Mouse (Mus musculus): Measurements from ENCODE around the gene Adamts15. TPM values are rescaled to one million over a fixed set of nuclear protein-coding genes. Genes with fewer than 3 reads are reported as not detected.
A peak's percentile ranks its signal among the peaks of the same experiment; 100 is the strongest.

Gene Adamts15
- 3.1 and 3.8 TPM in 2 replicates for polyA plus RNA-seq (2014; fragmentation: Nextera tagmentation; extraction: Ambion mirVana)

DNA sequence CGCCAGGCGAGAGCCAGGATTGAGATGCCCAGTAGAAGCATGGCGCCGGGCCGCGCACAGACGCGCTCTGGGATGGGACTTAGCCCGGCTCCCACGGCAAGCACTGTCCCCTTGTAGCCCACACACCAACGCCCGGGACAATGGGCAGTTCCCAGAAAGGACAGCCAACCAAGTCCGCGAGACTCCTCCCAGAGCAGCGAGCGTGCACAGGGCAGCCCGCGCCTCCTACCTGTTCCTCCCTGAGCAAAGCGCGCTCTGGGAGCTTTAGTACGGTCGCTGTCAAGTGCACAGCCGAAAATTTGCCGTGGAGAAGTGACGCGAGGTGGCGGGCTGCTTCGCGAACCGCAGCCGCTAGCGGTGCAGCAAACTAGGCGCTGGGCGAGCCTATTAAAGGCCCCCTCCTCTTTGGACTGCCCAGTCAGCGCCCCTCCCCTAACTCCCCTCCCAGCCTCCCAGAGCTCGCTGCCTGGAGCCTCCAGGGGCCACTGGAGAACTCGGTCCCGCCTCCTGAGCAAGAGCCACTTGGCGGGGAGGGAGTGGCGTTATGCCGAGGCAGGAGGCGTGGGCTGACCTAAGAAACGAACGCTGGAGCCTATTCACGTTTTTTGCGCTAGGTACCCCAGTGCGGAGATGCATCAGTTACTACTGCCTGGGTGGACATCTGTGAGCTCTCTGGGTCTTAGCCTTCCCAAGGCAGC lies at the start of gene Adamts15:
Gene Adamts15 (minus strand): TSS at position 256 of the 698 bp plus-strand sequence.
- under 1% methylated on average over 46 of the region's 47 CpGs for WGBS
- Histone ChIP-seq H3K4me2 (ENCODE audit: low read length) (peak within 1 kb of the TSS; percentile 66), H3K4me3 (replicated peaks; ENCODE audit: low read depth, low read length) (peak within 1 kb of the TSS; percentile 42), H3K9me3 (ENCODE audit: control insufficient read depth, low read length) (no peaks in the 10 kb centered on the region), H3K4me1 (ENCODE audit: control insufficient read depth, insufficient read depth, low read length) (peaks cover 11% of the 10 kb centered on the region; the same call in 1 of the 2 replicates), H3K36me3 (ENCODE audit: control insufficient read depth, insufficient read depth, low read length) (no peaks in the 10 kb centered on the region), H3K27ac (replicated peaks; ENCODE audit: low read depth, low read length) (no peak within 1 kb of the TSS), H3K27me3 (ENCODE audit: control insufficient read depth, insufficient read depth, low read length) (peaks cover 16% of the 10 kb centered on the region), H3K9ac (replicated peaks; ENCODE audit: low read length) (peak within 1 kb of the TSS; percentile 9; the same call in 1 of the 2 replicates)
- DNase-seq: peak; percentile 75
- ATAC-seq (ENCODE audit: low FRiP score, low TSS enrichment): peak; percentile 43; the same call in 1 of the 2 replicates

DNA sequence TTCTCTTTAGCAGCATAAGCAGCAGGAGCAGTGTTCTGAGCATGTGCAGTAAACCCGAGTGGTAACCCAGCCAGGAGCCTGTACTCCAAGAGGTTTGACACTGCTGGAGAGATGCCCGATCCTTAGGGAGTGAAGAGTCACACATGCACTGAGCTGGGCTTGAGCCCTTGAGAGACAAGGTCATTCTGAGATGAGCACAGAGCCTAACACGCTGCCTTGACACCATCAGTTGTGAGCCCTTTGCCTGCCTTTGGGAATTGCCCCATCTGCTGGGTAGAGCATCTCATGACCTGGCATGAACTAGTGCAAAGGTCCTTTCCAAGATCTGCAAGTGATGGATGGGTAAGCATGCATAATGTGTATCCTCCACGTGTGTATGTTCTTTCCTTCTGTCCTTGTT lies 49.7 kb upstream of the Adamts15 start:
- ATAC-seq (ENCODE audit: low FRiP score, low TSS enrichment) (no peak), DNase-seq (no peak)
- no peaks in the 10 kb centered on the region for H3K4me1 ChIP-seq (ENCODE audit: control insufficient read depth, insufficient read depth, low read length)
- no peaks in the 10 kb centered on the region for H3K27me3 ChIP-seq (ENCODE audit: control insufficient read depth, insufficient read depth, low read length)
- no peak overlapping the region for H3K4me2 ChIP-seq (ENCODE audit: low read length)
- H3K27ac ChIP-seq (replicated peaks; ENCODE audit: low read depth, low read length): no peak overlapping the region
- H3K36me3 ChIP-seq (ENCODE audit: control insufficient read depth, insufficient read depth, low read length): no peaks in the 10 kb centered on the region
- no peak overlapping the region for H3K9ac ChIP-seq (replicated peaks; ENCODE audit: low read length)
- H3K9me3 ChIP-seq (ENCODE audit: control insufficient read depth, low read length): no peaks in the 10 kb centered on the region
- no peak overlapping the region for H3K4me3 ChIP-seq (replicated peaks; ENCODE audit: low read depth, low read length)
- 60% methylated on average over 4 of the region's 4 CpGs for WGBS

DNA sequence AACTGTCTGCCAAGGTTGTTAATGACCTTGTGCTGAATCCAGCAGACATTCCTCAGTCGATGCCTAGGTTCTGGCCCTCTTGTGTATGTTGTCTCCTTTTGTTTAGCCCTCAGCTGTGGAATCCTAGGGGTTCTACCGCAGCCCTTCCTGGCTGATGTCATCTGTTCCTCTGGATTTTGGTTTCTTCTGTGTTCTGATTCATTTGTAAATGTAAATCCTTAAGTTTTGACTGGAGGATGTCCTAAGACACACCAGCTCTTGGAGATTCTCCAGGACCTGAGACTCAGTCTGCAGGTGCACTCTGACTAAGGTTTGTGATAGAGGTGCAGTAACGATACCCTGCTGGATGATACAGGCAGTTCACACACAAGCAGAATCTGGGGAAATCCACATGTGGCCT lies 47.7 kb upstream of the Adamts15 start:
- no peak for DNase-seq
- no peaks in the 10 kb centered on the region for H3K27me3 ChIP-seq (ENCODE audit: control insufficient read depth, insufficient read depth, low read length)
- no peak for ATAC-seq (ENCODE audit: low FRiP score, low TSS enrichment)
- no peak overlapping the region for H3K9ac ChIP-seq (replicated peaks; ENCODE audit: low read length)
- H3K4me2 ChIP-seq (ENCODE audit: low read length): no peak overlapping the region
- H3K4me3 ChIP-seq (replicated peaks; ENCODE audit: low read depth, low read length): no peak overlapping the region
- H3K4me1 ChIP-seq (ENCODE audit: control insufficient read depth, insufficient read depth, low read length): no peaks in the 10 kb centered on the region
- H3K27ac ChIP-seq (replicated peaks; ENCODE audit: low read depth, low read length): no peak overlapping the region
- WGBS: 70% methylated on average over 3 of the region's 3 CpGs
- no peaks in the 10 kb centered on the region for H3K9me3 ChIP-seq (ENCODE audit: control insufficient read depth, low read length)
- H3K36me3 ChIP-seq (ENCODE audit: control insufficient read depth, insufficient read depth, low read length): no peaks in the 10 kb centered on the region

DNA sequence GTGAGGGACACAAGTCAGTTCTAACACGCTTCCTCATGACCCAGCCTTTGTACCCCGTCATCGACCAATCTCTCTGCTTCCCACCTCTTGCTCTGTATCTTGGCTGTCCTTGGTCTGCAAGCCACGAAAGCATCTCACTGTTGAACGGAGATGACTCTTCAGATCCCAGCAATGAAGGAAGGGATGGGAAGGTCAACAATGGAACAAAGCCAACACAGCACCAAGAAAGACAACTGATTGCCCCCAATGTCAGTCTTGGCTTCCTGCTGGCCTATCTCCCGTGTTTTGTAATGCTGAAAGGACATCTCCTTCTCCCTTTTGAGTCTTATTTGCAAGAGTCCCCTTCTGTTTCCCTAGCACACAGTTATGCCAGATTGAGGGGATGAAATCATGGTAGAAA lies 45.9 kb upstream of the Adamts15 start:
- no peak overlapping the region for H3K4me3 ChIP-seq (replicated peaks; ENCODE audit: low read depth, low read length)
- no peaks in the 10 kb centered on the region for H3K27me3 ChIP-seq (ENCODE audit: control insufficient read depth, insufficient read depth, low read length)
- no peak for ATAC-seq (ENCODE audit: low FRiP score, low TSS enrichment)
- H3K9me3 ChIP-seq (ENCODE audit: control insufficient read depth, low read length): no peaks in the 10 kb centered on the region
- DNase-seq: no peak
- H3K4me2 ChIP-seq (ENCODE audit: low read length): no peak overlapping the region
- H3K4me1 ChIP-seq (ENCODE audit: control insufficient read depth, insufficient read depth, low read length): no peaks in the 10 kb centered on the region
- no peaks in the 10 kb centered on the region for H3K36me3 ChIP-seq (ENCODE audit: control insufficient read depth, insufficient read depth, low read length)
- no peak overlapping the region for H3K27ac ChIP-seq (replicated peaks; ENCODE audit: low read depth, low read length)
- H3K9ac ChIP-seq (replicated peaks; ENCODE audit: low read length): no peak overlapping the region
- WGBS: 87% methylated on average over 6 of the region's 6 CpGs

DNA sequence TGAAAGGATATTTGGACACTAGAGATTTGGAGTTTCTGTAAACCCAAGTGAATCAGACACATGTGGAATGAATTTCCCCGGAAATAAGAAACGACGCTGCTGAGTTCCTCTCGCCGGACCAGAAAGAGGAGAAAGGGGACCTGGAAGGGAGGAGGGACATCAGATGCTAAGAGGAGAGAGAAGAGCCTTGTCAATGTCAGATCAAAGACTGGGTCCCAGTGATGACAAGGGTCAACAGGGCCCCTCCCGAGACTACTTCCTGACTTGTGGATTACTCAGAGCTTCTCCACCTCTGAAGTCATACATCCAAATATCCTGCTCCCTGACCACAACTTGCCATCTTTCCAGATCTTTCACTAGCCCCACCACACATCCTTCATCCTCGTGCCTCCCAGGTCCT lies 44.6 kb upstream of the Adamts15 start:
- no peak overlapping the region for H3K27ac ChIP-seq (replicated peaks; ENCODE audit: low read depth, low read length)

DNA sequence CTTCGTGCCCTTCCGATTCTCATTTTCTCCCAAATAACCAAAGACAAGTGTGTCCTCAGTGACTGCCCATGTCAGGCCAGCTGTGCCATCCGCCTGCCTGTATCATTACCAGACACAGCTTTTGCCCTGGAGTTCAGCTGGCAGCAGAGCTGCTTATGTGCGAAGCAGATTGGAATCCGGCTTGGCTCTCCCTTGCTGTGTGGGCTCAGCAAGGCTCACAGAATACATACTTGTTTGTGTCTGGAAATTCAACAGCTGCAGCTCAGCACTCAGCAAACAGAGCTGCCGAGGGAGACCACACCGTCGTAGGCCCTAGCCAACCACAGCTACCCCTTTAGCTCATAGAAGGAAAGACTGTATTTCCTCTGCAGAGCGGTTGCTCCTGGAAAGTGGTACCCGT lies 42.4 kb upstream of the Adamts15 start:
- ATAC-seq (ENCODE audit: low FRiP score, low TSS enrichment) (no peak), DNase-seq (peak; percentile 18)
- Histone ChIP-seq H3K27ac (replicated peaks; ENCODE audit: low read depth, low read length) (no peak overlapping the region), H3K4me3 (replicated peaks; ENCODE audit: low read depth, low read length) (no peak overlapping the region), H3K9me3 (ENCODE audit: control insufficient read depth, low read length) (no peaks in the 10 kb centered on the region), H3K4me1 (ENCODE audit: control insufficient read depth, insufficient read depth, low read length) (no peaks in the 10 kb centered on the region), H3K27me3 (ENCODE audit: control insufficient read depth, insufficient read depth, low read length) (no peaks in the 10 kb centered on the region), H3K4me2 (ENCODE audit: low read length) (no peak overlapping the region), H3K36me3 (ENCODE audit: control insufficient read depth, insufficient read depth, low read length) (no peaks in the 10 kb centered on the region), H3K9ac (replicated peaks; ENCODE audit: low read length) (no peak overlapping the region)
- WGBS: 82% methylated on average over 10 of the region's 10 CpGs

More for the DNA sequence above, 44.6 kb upstream of the Adamts15 start:
- no peak overlapping the region for H3K4me3 ChIP-seq (replicated peaks; ENCODE audit: low read depth, low read length)
- no peak overlapping the region for H3K9ac ChIP-seq (replicated peaks; ENCODE audit: low read length)
- no peaks in the 10 kb centered on the region for H3K4me1 ChIP-seq (ENCODE audit: control insufficient read depth, insufficient read depth, low read length)
- H3K4me2 ChIP-seq (ENCODE audit: low read length): no peak overlapping the region
- H3K27me3 ChIP-seq (ENCODE audit: control insufficient read depth, insufficient read depth, low read length): no peaks in the 10 kb centered on the region
- H3K36me3 ChIP-seq (ENCODE audit: control insufficient read depth, insufficient read depth, low read length): no peaks in the 10 kb centered on the region
- H3K9me3 ChIP-seq (ENCODE audit: control insufficient read depth, low read length): no peaks in the 10 kb centered on the region
- WGBS: 75% methylated on average over 7 of the region's 7 CpGs
- ATAC-seq (ENCODE audit: low FRiP score, low TSS enrichment): no peak
- no peak for DNase-seq

DNA sequence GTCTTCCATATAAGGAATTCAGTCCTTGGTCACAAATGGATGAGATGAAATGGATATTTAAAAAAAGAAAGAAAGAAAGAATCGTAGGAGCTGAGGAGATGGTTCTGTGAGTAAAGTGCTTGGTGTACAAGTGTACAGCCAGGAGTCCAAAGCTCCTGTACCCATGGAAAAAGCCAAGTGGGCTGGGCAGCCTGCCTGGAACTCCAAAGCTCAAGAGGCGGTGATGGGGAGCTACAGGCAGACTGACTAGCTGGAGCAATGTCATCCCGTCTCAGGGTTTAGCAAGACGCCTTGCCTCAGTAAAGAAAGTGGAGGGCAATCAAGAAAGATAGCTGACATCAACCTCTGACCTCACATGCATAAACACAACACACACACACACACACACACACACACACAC lies 41.5 kb upstream of the Adamts15 start:
- Histone ChIP-seq H3K4me2 (ENCODE audit: low read length) (no peak overlapping the region), H3K27me3 (ENCODE audit: control insufficient read depth, insufficient read depth, low read length) (no peaks in the 10 kb centered on the region), H3K9me3 (ENCODE audit: control insufficient read depth, low read length) (no peaks in the 10 kb centered on the region), H3K4me1 (ENCODE audit: control insufficient read depth, insufficient read depth, low read length) (no peaks in the 10 kb centered on the region), H3K36me3 (ENCODE audit: control insufficient read depth, insufficient read depth, low read length) (no peaks in the 10 kb centered on the region), H3K4me3 (replicated peaks; ENCODE audit: low read depth, low read length) (no peak overlapping the region), H3K9ac (replicated peaks; ENCODE audit: low read length) (no peak overlapping the region), H3K27ac (replicated peaks; ENCODE audit: low read depth, low read length) (no peak overlapping the region)
- WGBS: 93% methylated on average over 4 of the region's 4 CpGs
- DNase-seq (no peak), ATAC-seq (ENCODE audit: low FRiP score, low TSS enrichment) (no peak)

DNA sequence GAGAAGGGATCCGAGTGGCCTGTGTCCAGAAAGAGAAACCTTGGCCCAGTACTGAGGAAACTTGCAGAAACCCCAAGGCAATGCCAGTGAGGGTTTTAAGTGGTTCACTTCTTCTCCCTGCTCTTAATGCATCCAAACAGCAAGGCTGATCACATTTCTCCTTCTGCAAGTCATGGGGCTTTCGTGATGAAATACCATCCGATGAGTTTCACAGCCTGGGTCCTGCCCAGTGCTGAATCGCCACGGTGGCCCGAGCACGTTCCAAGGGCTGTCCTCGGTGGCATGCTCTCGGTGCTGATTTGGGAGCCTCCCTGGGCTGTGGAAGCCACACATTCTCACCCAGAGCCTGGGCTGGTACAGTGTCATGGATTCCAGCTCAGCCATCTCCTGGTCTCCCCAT lies 33.0 kb upstream of the Adamts15 start:
- Histone ChIP-seq H3K36me3 (ENCODE audit: control insufficient read depth, insufficient read depth, low read length) (no peaks in the 10 kb centered on the region), H3K4me2 (ENCODE audit: low read length) (no peak overlapping the region), H3K9me3 (ENCODE audit: control insufficient read depth, low read length) (no peaks in the 10 kb centered on the region), H3K9ac (replicated peaks; ENCODE audit: low read length) (no peak overlapping the region), H3K4me1 (ENCODE audit: control insufficient read depth, insufficient read depth, low read length) (no peaks in the 10 kb centered on the region), H3K4me3 (replicated peaks; ENCODE audit: low read depth, low read length) (no peak overlapping the region), H3K27me3 (ENCODE audit: control insufficient read depth, insufficient read depth, low read length) (no peaks in the 10 kb centered on the region), H3K27ac (replicated peaks; ENCODE audit: low read depth, low read length) (no peak overlapping the region)
- 93% methylated on average over 9 of the region's 9 CpGs for WGBS
- ATAC-seq (ENCODE audit: low FRiP score, low TSS enrichment): no peak
- DNase-seq: no peak

DNA sequence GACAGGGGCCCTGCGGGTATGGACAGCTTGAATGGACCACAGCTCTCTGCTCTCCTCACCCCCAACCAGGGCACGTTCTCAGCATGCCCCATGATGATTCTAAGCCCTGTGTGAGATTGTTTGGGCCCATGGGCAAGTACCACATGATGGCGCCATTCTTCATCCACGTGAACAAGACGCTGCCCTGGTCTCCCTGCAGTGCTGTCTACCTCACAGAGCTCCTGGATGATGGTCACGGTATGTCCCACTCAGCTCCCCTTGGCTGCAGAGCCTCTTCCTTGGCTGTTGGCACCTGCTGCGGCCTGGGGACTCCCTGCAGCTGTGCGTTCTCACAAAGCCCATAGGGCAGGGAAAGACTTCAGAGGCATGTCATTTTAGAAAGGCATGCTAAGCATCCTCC lies 31.0 kb upstream of the Adamts15 start:
- no peaks in the 10 kb centered on the region for H3K4me1 ChIP-seq (ENCODE audit: control insufficient read depth, insufficient read depth, low read length)
- no peaks in the 10 kb centered on the region for H3K27me3 ChIP-seq (ENCODE audit: control insufficient read depth, insufficient read depth, low read length)
- H3K27ac ChIP-seq (replicated peaks; ENCODE audit: low read depth, low read length): no peak overlapping the region
- no peak overlapping the region for H3K4me3 ChIP-seq (replicated peaks; ENCODE audit: low read depth, low read length)
- ATAC-seq (ENCODE audit: low FRiP score, low TSS enrichment): no peak
- H3K9ac ChIP-seq (replicated peaks; ENCODE audit: low read length): no peak overlapping the region
- H3K36me3 ChIP-seq (ENCODE audit: control insufficient read depth, insufficient read depth, low read length): no peaks in the 10 kb centered on the region
- WGBS: 57% methylated on average over 8 of the region's 8 CpGs
- no peak for DNase-seq
- no peak overlapping the region for H3K4me2 ChIP-seq (ENCODE audit: low read length)
- H3K9me3 ChIP-seq (ENCODE audit: control insufficient read depth, low read length): no peaks in the 10 kb centered on the region
